Mouse (Mus musculus): ENCODE measurements around the gene Thap3.
A peak's percentile ranks its signal among the peaks of the same experiment; 100 is the strongest.

The Thap3 gene

GRCm38 (mm10) chr4:151985886-151986285, 2.9 kb downstream of the Thap3 start:
- peak; percentile 47 for DNase-seq (ENCODE audit: extremely low read depth, low read depth, low spot score)

GRCm38 (mm10) chr4:151983560-151983959, 5.2 kb downstream of the Thap3 start:
- DNase-seq (ENCODE audit: extremely low read depth, low read depth, low spot score), result no peak

GRCm38 (mm10) chr4:151983043-151983442, 5.8 kb downstream of the Thap3 start:
- no peak for DNase-seq (ENCODE audit: extremely low read depth, low read depth, low spot score)

GRCm38 (mm10) chr4:151981363-151981762, 7.4 kb downstream of the Thap3 start:
- no peak for DNase-seq (ENCODE audit: extremely low read depth, low read depth, low spot score)

- DNase-seq (ENCODE audit: extremely low read depth, low read depth, low spot score), result no peak
Observed at GRCm38 (mm10) chr4:151980699-151981098, 8.1 kb downstream of the Thap3 start.

- no peak for DNase-seq (ENCODE audit: extremely low read depth, low read depth, low spot score)
Observed at GRCm38 (mm10) chr4:151977748-151978147, 11.0 kb downstream of the Thap3 start.

GRCm38 (mm10) chr4:151975441-151975840, 13.4 kb downstream of the Thap3 start:
- DNase-seq (ENCODE audit: extremely low read depth, low read depth, low spot score), result no peak

GRCm38 (mm10) chr4:151972221-151972967, 16.4 kb downstream of the Thap3 start:
- DNase-seq (ENCODE audit: extremely low read depth, low read depth, low spot score), result no peak

GRCm38 (mm10) chr4:151968204-151968921, 20.4 kb downstream of the Thap3 start:
- DNase-seq (ENCODE audit: extremely low read depth, low read depth, low spot score), result no peak

- no peak for DNase-seq (ENCODE audit: extremely low read depth, low read depth, low spot score)
Observed at GRCm38 (mm10) chr4:151962817-151963216, 26.0 kb downstream of the Thap3 start.

GRCm38 (mm10) chr4:151960513-151960854, 28.3 kb downstream of the Thap3 start:
- no peak for DNase-seq (ENCODE audit: extremely low read depth, low read depth, low spot score)

- no peak for DNase-seq (ENCODE audit: extremely low read depth, low read depth, low spot score)
Observed at GRCm38 (mm10) chr4:151959849-151960512, 28.8 kb downstream of the Thap3 start.

GRCm38 (mm10) chr4:151957584-151958315, 31.0 kb downstream of the Thap3 start:
- no peak for DNase-seq (ENCODE audit: extremely low read depth, low read depth, low spot score)

- no peak for DNase-seq (ENCODE audit: extremely low read depth, low read depth, low spot score)
Observed at GRCm38 (mm10) chr4:151955791-151956190, 33.0 kb downstream of the Thap3 start.

- no peak for DNase-seq (ENCODE audit: extremely low read depth, low read depth, low spot score)
Observed at GRCm38 (mm10) chr4:151953209-151953608, 35.6 kb downstream of the Thap3 start.

GRCm38 (mm10) chr4:151948497-151949471, 40.0 kb downstream of the Thap3 start:
- no peak for DNase-seq (ENCODE audit: extremely low read depth, low read depth, low spot score)

- DNase-seq (ENCODE audit: extremely low read depth, low read depth, low spot score), result no peak
Observed at GRCm38 (mm10) chr4:151946211-151946610, 42.6 kb downstream of the Thap3 start.

GRCm38 (mm10) chr4:151938089-151938488, 50.7 kb downstream of the Thap3 start:
- no peak for DNase-seq (ENCODE audit: extremely low read depth, low read depth, low spot score)

GRCm38 (mm10) chr4:151937441-151937840, 51.4 kb downstream of the Thap3 start:
- DNase-seq (ENCODE audit: extremely low read depth, low read depth, low spot score), result no peak

GRCm38 (mm10) chr4:151934215-151934572, 54.6 kb downstream of the Thap3 start:
- DNase-seq (ENCODE audit: extremely low read depth, low read depth, low spot score), result no peak
